Mouse (Mus musculus) kidney, adult 11 months (tissue): ENCODE measurements at regions not wholly inside any gene's neighbourhood (a gene's known extent, or its start where the extent isn't known, plus 50 kb on each side); places are given as distances from the start of the nearest gene placed in this dataset.

ENCODE experiments used
- DNase-seq: peaks from one replicate; pipeline ENCODE4 v3.0.0; 2022

- no peak for DNase-seq
Observed at GRCm38 (mm10) chr14:61665815-61666214, 58.6 kb downstream of the Kcnrg start.

- no peak for DNase-seq
Observed at GRCm38 (mm10) chr14:61673184-61673583, 65.9 kb downstream of the Kcnrg start.

- no peak for DNase-seq
Observed at GRCm38 (mm10) chr14:61678107-61678506, 70.8 kb downstream of the Kcnrg start.

GRCm38 (mm10) chr14:61680818-61681707 is 73.8 kb downstream of the Kcnrg start:
- peak; percentile 89 for DNase-seq

- DNase-seq, result peak; percentile 87
Observed at GRCm38 (mm10) chr14:61681708-61682701, 74.7 kb downstream of the Kcnrg start.

GRCm38 (mm10) chr14:61682721-61683355 is 75.6 kb downstream of the Kcnrg start:
- no peak for DNase-seq

GRCm38 (mm10) chr14:61683356-61683740 is 76.1 kb downstream of the Kcnrg start:
- no peak for DNase-seq

- DNase-seq, result no peak
Observed at GRCm38 (mm10) chr14:61683791-61684411, 76.6 kb downstream of the Kcnrg start.

- no peak for DNase-seq
Observed at GRCm38 (mm10) chr14:61684473-61685230, 77.4 kb downstream of the Kcnrg start.

- DNase-seq, result no peak
Observed at GRCm38 (mm10) chr14:61685231-61685800, 78.1 kb downstream of the Kcnrg start.

- no peak for DNase-seq
Observed at GRCm38 (mm10) chr14:61686101-61686691, 78.9 kb downstream of the Kcnrg start.

- DNase-seq, result peak; percentile 38
Observed at GRCm38 (mm10) chr14:61686821-61687341, 79.6 kb downstream of the Kcnrg start.

- DNase-seq, result no peak
Observed at GRCm38 (mm10) chr14:61687346-61688012, 80.2 kb downstream of the Kcnrg start.

- no peak for DNase-seq
Observed at GRCm38 (mm10) chr14:61688013-61688520, 80.8 kb downstream of the Kcnrg start.

- no peak for DNase-seq
Observed at GRCm38 (mm10) chr14:61688666-61689065, 81.4 kb downstream of the Kcnrg start.

GRCm38 (mm10) chr14:61689281-61689680 is 82.0 kb downstream of the Kcnrg start:
- no peak for DNase-seq

- DNase-seq, result no peak
Observed at GRCm38 (mm10) chr14:61689776-61690175, 82.5 kb downstream of the Kcnrg start.

- no peak for DNase-seq
Observed at GRCm38 (mm10) chr14:61691785-61692372, 84.6 kb downstream of the Kcnrg start.

- no peak for DNase-seq
Observed at GRCm38 (mm10) chr14:61694796-61695195, 87.5 kb downstream of the Kcnrg start.
